20 mouse cellular contexts compared by ENCODE assay signal in the genomic region with DNA sequence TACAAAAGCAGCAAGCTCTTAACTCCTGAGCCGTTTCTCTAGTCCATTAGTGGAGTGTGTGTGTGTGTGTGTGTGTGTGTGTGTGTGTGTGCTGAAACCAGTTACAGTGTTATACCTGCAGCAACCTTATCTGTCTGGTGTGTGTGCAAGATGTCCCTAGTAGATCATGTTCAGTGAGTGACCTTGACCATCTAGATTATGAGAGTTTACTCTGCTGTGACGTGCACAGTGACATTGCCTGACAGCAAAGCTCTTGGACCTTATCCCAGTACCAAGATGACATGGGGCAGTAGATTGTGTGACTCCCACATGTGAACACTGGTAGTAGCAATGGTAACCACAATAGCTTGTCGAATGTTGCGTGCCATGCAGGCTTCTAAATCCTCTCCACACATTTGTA. TPM values are rescaled to one million over a fixed set of nuclear protein-coding genes. Genes with fewer than 3 reads are reported as not detected.
DNase-seq lines count a peak whose midpoint lies in the region; ATAC-seq and TF ChIP-seq lines count a peak whose summit lies in the region.
"Had no signal": no experiment of that assay in that cellular context is flagged by ENCODE, and none has a peak within 500 bp of the region (broad histone marks: within the 10 kb centered on the region; RNA-seq: fewer than 3 reads in every experiment).

No protein-coding gene starts in this region.

- no peak for TF ChIP-seq CTCF in heart, postnatal 0 days (IDR thresholded peaks at IDR 0.05; ENCODE audit: low read depth)
- TF ChIP-seq CTCF in heart, adult 2 months (IDR thresholded peaks at IDR 0.05) = no peak
- TF ChIP-seq CTCF in liver, postnatal 0 days (IDR thresholded peaks at IDR 0.05; ENCODE audit: low read depth) = no peak

- no peak overlapping the region for H3K4me2 ChIP-seq in heart, postnatal 0 days (ENCODE audit: low read depth, low read length)
- H3K4me2 ChIP-seq in liver, postnatal 0 days (ENCODE audit: low read depth, low read length) = no peak overlapping the region
- no peak overlapping the region for H3K4me2 ChIP-seq in liver, embryonic 12.5 days
- H3K4me2 ChIP-seq: forebrain, embryonic 13.5 days; heart, embryonic 13.5 days; hindbrain, embryonic 12.5 days; hindbrain, embryonic 15.5 days had no signal

- H3K36me3 ChIP-seq in heart, postnatal 0 days (replicated peaks; ENCODE audit: control insufficient read depth, insufficient read depth, low read length) = no peaks in the 10 kb centered on the region
- H3K36me3 ChIP-seq in heart, adult 2 months (ENCODE audit: control insufficient read depth, insufficient read depth, low read length) = no peaks in the 10 kb centered on the region
- peaks cover 11% of the 10 kb centered on the region for H3K36me3 ChIP-seq in liver, postnatal 0 days (replicated peaks; ENCODE audit: insufficient read depth, low read length)
- H3K36me3 ChIP-seq in liver, embryonic 12.5 days = 0 out of 2 replicates have a peak, but pooled peaks cover 3% of the 10 kb centered on the region
- H3K36me3 ChIP-seq: forebrain, embryonic 10.5 days; heart, embryonic 10.5 days; heart, embryonic 13.5 days; hindbrain, embryonic 12.5 days; hindbrain, embryonic 15.5 days had no signal

- no peak overlapping the region for H3K4me3 ChIP-seq in heart, postnatal 0 days (ENCODE audit: low read depth, low read length)
- no peak overlapping the region for H3K4me3 ChIP-seq in heart, adult 2 months
- no peak overlapping the region for H3K4me3 ChIP-seq in liver, postnatal 0 days (ENCODE audit: low read depth, low read length)
- no peak overlapping the region for H3K4me3 ChIP-seq in liver, embryonic 12.5 days
- H3K4me3 ChIP-seq: forebrain, embryonic 10.5 days; forebrain, embryonic 13.5 days; heart, embryonic 10.5 days; heart, embryonic 13.5 days; hindbrain, embryonic 12.5 days; hindbrain, embryonic 15.5 days had no signal

- TF ChIP-seq EP300 in heart, postnatal 0 days (IDR thresholded peaks at IDR 0.05; ENCODE audit: low read depth) = no peak
- no peak for TF ChIP-seq EP300 in heart, adult 2 months (IDR thresholded peaks at IDR 0.05; ENCODE audit: insufficient read depth, low read depth, low read length)
- TF ChIP-seq EP300 in liver, postnatal 0 days (IDR thresholded peaks at IDR 0.05; ENCODE audit: low read depth) = 0 out of 2 replicates have a peak, but pooled peaks have one; percentile 7

- intact Hi-C loops in heart, adult 2 months (cut with DNase I) = no loop called here

- H3K9me3 ChIP-seq in heart, postnatal 0 days (replicated peaks; ENCODE audit: control insufficient read depth, low read length) = 0 out of 2 replicates have a peak, but pooled peaks cover 6% of the 10 kb centered on the region
- no peaks in the 10 kb centered on the region for H3K9me3 ChIP-seq in liver, postnatal 0 days (ENCODE audit: low read length)
- H3K9me3 ChIP-seq in liver, embryonic 12.5 days (replicated peaks) = no peaks in the 10 kb centered on the region
- H3K9me3 ChIP-seq: forebrain, embryonic 13.5 days; heart, embryonic 13.5 days; hindbrain, embryonic 12.5 days; hindbrain, embryonic 15.5 days had no signal

- 57% methylated on average over 4 of the region's 4 CpGs for WGBS in heart, postnatal 0 days
- WGBS in heart, adult 2 months = 61% methylated on average over 4 of the region's 4 CpGs
- 58% methylated on average over 4 of the region's 4 CpGs for WGBS in liver, postnatal 0 days (ENCODE audit: insufficient replicate concordance)
- WGBS in liver, embryonic 12.5 days (ENCODE audit: insufficient replicate concordance) = 64% methylated on average over 4 of the region's 4 CpGs

- H3K4me1 ChIP-seq in heart, postnatal 0 days (ENCODE audit: control insufficient read depth, insufficient read depth) = peaks cover 23% of the 10 kb centered on the region
- peaks cover 4% of the 10 kb centered on the region; the same call in 1 of the 2 replicates for H3K4me1 ChIP-seq in heart, adult 2 months (ENCODE audit: control insufficient read depth, insufficient read depth, low read length)
- H3K4me1 ChIP-seq in liver, postnatal 0 days (ENCODE audit: insufficient read depth) = peaks cover 21% of the 10 kb centered on the region
- H3K4me1 ChIP-seq in liver, embryonic 12.5 days = peaks cover 29% of the 10 kb centered on the region

- TF ChIP-seq POLR2A in heart, adult 2 months (IDR thresholded peaks at IDR 0.05; ENCODE audit: insufficient read depth, low read depth, low read length) = no peak

- DNase-seq in adrenal gland, postnatal 14 days = peak; percentile 49
- no peak for DNase-seq in adrenal gland, postnatal 4 days (ENCODE audit: low spot score in 2 of 2)
- DNase-seq in heart, postnatal 0 days (ENCODE audit: low spot score) = no peak
- DNase-seq in heart, adult 2 months = no peak
- DNase-seq in liver, postnatal 0 days = no peak
- DNase-seq: cerebellum, adult 18-20 months; cerebellum, adult 9-10 months; cerebellum, postnatal 14 days; gastrocnemius, postnatal 25 days; heart, adult 18-20 months had no signal

- H3K27me3 ChIP-seq in heart, postnatal 0 days (ENCODE audit: control insufficient read depth, insufficient read depth, low read length) = no peaks in the 10 kb centered on the region
- H3K27me3 ChIP-seq in heart, adult 2 months (ENCODE audit: control insufficient read depth, insufficient read depth, low read length) = no peaks in the 10 kb centered on the region
- H3K27me3 ChIP-seq in liver, postnatal 0 days (ENCODE audit: insufficient read depth, low read length) = no peaks in the 10 kb centered on the region
- peaks cover 10% of the 10 kb centered on the region; the same call in 1 of the 2 replicates for H3K27me3 ChIP-seq in liver, embryonic 12.5 days (replicated peaks)
- H3K27me3 ChIP-seq: hindbrain, embryonic 12.5 days; hindbrain, embryonic 15.5 days had no signal

- 0 out of 2 replicates have a peak overlapping the region, but pooled peaks have one; percentile 5 for H3K27ac ChIP-seq in heart, postnatal 0 days (ENCODE audit: low read depth)
- no peak overlapping the region for H3K27ac ChIP-seq in heart, adult 2 months
- H3K27ac ChIP-seq in liver, postnatal 0 days (ENCODE audit: low read depth) = peak overlapping the region; percentile 75
- H3K27ac ChIP-seq in liver, embryonic 12.5 days = no peak overlapping the region
- H3K27ac ChIP-seq: forebrain, embryonic 10.5 days; forebrain, embryonic 13.5 days; heart, embryonic 10.5 days; heart, embryonic 13.5 days; hindbrain, embryonic 12.5 days; hindbrain, embryonic 15.5 days had no signal

- no peaks in the 10 kb centered on the region for H3K79me2 ChIP-seq in heart, adult 2 months (replicated peaks; ENCODE audit: control insufficient read depth, insufficient read depth, low read length)

- no peak for ATAC-seq in heart, postnatal 0 days (ENCODE audit: insufficient read depth, low read depth)
- ATAC-seq in liver, postnatal 0 days = peak; percentile 59
- no peak for ATAC-seq in liver, embryonic 12.5 days
- ATAC-seq: CD4-positive, CD25-positive, alpha-beta regulatory T cell, adult 4 months; forebrain, embryonic 13.5 days; forebrain, embryonic 16.5 days; intestine, postnatal 0 days had no signal

- H3K9ac ChIP-seq in heart, postnatal 0 days (replicated peaks; ENCODE audit: low read depth, low read length) = no peak overlapping the region
- H3K9ac ChIP-seq in heart, adult 2 months (ENCODE audit: low read depth, low read length) = no peak overlapping the region
- H3K9ac ChIP-seq in liver, postnatal 0 days (replicated peaks) = no peak overlapping the region
- no peak overlapping the region for H3K9ac ChIP-seq in liver, embryonic 12.5 days
- H3K9ac ChIP-seq: forebrain, embryonic 13.5 days; heart, embryonic 13.5 days; hindbrain, embryonic 12.5 days; hindbrain, embryonic 15.5 days had no signal

RNA-seq across cellular contexts. Expression of a gene that starts 4.2 kb away (rescaled TPM):
- 21.4 and 25.2 TPM in 2 replicates for total RNA-seq in adrenal gland, postnatal 14 days (2021)
- total RNA-seq in adrenal gland, postnatal 4 days (2021) = 10 to 100 TPM; 20.3 to 22.2 TPM
- total RNA-seq in heart, postnatal 0 days (2014; rRNA removed; ENCODE audit: low replicate concordance) = 35.0 and 39.8 TPM in 2 replicates
- 17.5 and 23.4 TPM in 2 replicates for polyA plus RNA-seq in heart, postnatal 0 days (2015; fragmentation: Nextera tagmentation; extraction: Ambion mirVana)
- 100 to 1,000 TPM in 1 of 2 experiments, 10 to 100 TPM in 1; 91.9 to 139 TPM for total RNA-seq in heart, adult 2 months (2021)
- polyA plus RNA-seq in heart, adult 2 months (2012; rRNA removed) = 100 and 128 TPM in 2 replicates
- 23.2 and 23.4 TPM in 2 replicates for polyA plus RNA-seq in liver, postnatal 0 days (2015; fragmentation: Nextera tagmentation; extraction: Ambion mirVana)
- 39.7 and 42.4 TPM in 2 replicates for polyA plus RNA-seq in liver, embryonic 12.5 days (2016; fragmentation: Nextera tagmentation; extraction: Ambion mirVana)

Comparison
In these comparisons a context has a peak if more than half of its experiments do, and no peak if none do; other contexts are left out.
1. H3K27ac ChIP-seq: peak in heart, postnatal 0 days (single experiment) and liver, postnatal 0 days (single experiment); none in heart, adult 2 months (single experiment) and liver, embryonic 12.5 days (single experiment).